Mouse (Mus musculus): ENCODE data around the gene Zfp275. TPM values are rescaled to one million over a fixed set of nuclear protein-coding genes. Genes with fewer than 3 reads are reported as not detected.
"Not testable (repeated sequence)": the region's sequence is repeated elsewhere in the genome, so short reads cannot be mapped to it uniquely, and the experiment has no call there.

Zfp275 gene
- 13.0 and 13.7 TPM in 2 replicates for polyA plus RNA-seq (2012; rRNA removed)

DNA sequence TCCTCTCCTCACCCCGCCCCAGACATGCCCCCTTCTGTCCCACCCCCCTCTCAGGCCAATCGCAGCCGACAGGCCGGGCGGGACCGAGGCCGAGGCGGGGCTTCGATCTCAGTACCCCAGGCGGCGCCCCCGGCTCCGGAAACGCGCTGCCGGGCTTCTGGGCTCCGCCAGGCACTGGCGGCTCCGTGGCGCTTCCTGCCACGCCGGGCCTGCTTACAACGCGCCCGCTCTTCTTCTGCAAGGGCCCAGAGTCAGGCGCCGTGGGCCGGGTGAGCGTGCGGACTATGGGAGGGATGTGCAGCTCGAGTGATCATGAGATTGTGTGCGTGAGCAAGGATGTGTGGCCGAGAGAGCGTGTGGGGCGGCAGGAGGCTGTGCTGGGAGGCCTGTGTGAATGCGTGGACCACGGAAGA, at the start of gene Zfp275:
Gene Zfp275 (plus strand): TSS at position 139 of the 413 bp plus-strand sequence.
- DNase-seq (ENCODE audit: low spot score) = peak; percentile 57

DNA sequence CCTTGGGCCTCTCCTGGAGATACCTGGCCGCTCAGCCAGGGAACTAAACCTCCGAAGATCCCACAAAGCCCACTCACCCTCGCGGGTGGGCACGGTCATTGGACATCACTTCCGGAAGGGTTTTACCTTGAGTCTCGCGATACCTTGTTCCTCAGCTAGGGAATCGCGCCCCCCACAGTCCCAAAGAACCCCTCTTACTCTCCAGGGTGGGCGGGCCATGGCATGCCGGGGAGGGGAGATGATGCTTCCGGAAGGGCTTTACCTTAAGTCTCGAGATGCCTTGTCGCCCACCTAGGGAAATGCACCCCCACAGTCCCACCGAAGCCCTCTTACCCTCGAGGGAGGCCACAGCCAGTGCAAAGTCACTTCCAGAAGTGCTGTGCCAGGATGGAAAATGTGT, 49.5 kb upstream of the Zfp275 start, which contains the start of the genes Xlr5a and Xlr5c:
Gene Xlr5a (minus strand): TSS at position 101 of the 400 bp plus-strand sequence.
Gene Xlr5c (minus strand): TSS at position 101 of the 400 bp plus-strand sequence.
- not testable (repeated sequence) for DNase-seq (ENCODE audit: low spot score)

GRCm38 (mm10) chrX:73295745-73296144, 46.7 kb upstream of the Zfp275 start:
- not testable (repeated sequence) for DNase-seq (ENCODE audit: low spot score)

- DNase-seq (ENCODE audit: low spot score) = no peak
Observed at GRCm38 (mm10) chrX:73312522-73312921, 29.9 kb upstream of the Zfp275 start.

GRCm38 (mm10) chrX:73321029-73321428, 21.4 kb upstream of the Zfp275 start:
- DNase-seq (ENCODE audit: low spot score) = no peak

- no peak for DNase-seq (ENCODE audit: low spot score)
Observed at GRCm38 (mm10) chrX:73327215-73327614, 15.2 kb upstream of the Zfp275 start.

DNA sequence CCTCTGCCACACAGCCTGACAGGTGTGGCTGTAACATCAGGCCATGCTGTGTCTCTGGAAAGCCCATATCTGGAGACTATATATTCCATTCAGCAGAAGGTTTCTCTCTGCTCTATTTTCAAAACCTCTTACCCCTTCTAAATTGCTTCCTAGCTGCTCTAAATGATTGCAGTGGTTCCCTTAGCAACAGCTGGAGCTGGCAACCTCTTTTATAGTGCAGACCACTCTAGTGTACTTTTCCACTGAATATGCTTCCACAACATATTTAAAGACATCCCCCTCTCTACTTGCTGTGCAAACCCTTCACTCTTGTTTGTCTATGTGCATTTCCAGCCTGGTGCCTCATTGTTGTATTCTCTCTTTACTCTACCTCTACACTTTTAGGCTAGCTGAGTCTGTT, 8.9 kb upstream of the Zfp275 start:
- DNase-seq (ENCODE audit: low spot score) = no peak

DNA sequence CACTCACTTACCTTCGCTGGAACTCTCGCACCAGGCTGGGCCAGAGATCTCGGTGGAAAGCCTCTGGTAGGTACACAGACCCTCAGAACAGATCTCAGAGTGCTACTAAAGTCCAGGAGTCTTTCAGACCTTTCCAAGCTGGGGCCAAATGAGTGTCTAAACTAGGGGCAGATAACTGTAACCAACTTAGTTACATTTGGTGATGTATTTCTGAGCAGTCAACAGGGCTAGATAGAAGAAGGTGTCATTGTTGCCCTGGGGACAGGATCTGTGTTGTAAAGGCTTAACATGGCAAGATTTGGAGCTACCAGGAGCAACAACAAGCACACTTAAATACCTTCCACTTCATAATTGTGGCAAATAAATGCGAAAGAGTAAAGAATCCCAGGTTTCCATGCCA, 5.7 kb upstream of the Zfp275 start, which contains the start of gene Gm45015:
Gene Gm45015 (minus strand): TSS at position 101 of the 400 bp plus-strand sequence.
- DNase-seq (ENCODE audit: low spot score) = no peak

DNA sequence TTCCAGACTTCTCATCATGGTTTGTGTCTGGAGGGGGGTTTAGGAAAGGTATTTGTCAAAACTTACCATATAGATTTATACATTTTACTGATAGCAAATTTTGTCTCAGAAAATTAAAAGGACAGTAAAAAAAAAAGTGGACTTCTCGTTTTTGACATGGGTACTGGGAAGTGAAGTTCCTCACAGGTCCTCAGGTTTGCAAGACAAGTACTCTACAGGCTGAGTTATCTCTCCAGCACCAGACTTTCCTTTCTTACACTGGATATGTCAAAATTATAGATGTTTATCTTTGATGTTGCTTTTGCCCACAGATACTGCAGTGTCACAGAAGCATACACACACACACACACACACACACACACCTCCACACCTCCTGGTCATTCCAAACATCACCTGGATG, 948 bp upstream of the Zfp275 start:
- DNase-seq (ENCODE audit: low spot score) = no peak

DNA sequence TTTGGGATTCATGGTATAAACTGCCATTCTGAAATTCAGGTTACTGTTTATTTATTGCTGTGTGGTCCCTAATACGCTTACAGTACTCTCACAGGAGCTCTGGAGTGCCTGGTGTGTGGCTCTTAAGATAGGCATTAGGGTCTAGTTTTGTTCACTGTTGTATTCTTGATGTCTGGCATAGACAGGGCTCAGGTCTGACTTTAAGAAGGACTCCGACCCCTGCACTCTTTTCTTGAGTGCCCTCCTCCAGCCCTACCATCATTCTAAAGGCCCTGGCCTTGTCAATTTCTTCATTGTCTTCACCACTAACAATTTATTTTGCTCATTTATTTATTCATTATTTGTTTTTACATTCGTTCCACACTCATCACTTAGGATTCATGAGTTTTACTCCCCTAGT, 353 bp upstream of the Zfp275 start:
- no peak for DNase-seq (ENCODE audit: low spot score)

- DNase-seq (ENCODE audit: low spot score) = no peak
Observed at GRCm38 (mm10) chrX:73342941-73343735, 717 bp downstream of the Zfp275 start.

- DNase-seq (ENCODE audit: low spot score) = no peak
Observed at GRCm38 (mm10) chrX:73343802-73344201, 1.4 kb downstream of the Zfp275 start.

GRCm38 (mm10) chrX:73344346-73344745, 1.9 kb downstream of the Zfp275 start:
- DNase-seq (ENCODE audit: low spot score) = no peak

DNA sequence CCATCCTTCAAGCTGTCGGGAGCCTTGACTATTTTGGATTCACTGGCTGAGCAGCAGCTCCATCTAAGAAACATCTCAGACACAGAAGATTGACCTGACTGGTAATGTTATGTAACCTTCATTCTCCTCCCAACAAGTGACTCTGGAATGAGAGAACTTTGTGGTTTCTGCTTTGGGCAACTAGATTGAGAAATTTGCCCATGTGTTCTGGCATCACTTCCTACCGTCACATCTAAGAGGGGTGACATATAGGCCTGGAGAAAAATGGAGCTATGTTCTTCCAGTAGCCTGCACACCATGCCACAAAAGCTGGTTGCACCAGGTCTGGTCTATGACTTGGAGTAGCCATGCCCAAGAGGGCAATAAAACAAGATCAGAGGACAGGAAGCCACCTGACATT, 13.7 kb downstream of the Zfp275 start:
- DNase-seq (ENCODE audit: low spot score) = no peak

DNA sequence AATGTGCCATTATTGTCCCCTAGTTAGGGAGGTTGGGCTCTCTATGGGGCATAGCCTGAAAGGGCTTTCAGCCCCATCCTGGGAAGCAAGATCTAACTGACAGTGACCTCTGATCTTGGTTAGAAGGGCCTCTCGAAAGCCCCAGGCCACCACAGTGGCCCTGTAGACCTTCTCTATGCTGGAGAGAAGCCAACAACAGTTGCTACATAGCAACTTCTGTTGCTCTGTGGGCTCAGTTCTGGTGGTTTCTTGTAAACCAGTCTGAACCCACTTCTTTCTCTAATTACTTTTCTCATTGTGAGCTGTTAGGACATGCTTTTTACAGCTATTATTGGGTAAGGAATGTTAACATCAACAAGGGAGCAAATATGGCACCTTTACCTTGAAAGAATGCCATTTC, 14.3 kb downstream of the Zfp275 start:
- DNase-seq (ENCODE audit: low spot score) = no peak

- DNase-seq (ENCODE audit: low spot score) = no peak
Observed at GRCm38 (mm10) chrX:73363291-73363690, 20.9 kb downstream of the Zfp275 start.

DNA sequence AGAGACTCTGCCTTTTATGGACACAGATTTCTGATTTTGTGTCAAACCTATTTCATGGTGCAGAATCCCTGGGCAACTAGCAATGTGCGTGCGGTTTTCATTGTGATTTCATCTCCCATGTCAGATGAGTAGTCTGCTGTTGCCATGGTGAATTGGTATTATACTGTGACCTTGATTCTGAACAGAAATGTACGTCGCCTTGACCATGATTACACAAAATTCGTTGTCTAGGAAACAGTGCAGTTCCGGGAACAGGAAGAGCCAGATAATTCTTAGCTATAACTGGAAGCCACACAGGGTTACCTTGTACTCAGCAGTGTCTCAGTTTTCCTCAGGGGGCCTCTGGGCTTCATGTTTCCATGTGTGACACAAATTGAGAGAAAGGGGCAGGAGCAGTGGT, 42.0 kb downstream of the Zfp275 start:
- DNase-seq (ENCODE audit: low spot score) = no peak

DNA sequence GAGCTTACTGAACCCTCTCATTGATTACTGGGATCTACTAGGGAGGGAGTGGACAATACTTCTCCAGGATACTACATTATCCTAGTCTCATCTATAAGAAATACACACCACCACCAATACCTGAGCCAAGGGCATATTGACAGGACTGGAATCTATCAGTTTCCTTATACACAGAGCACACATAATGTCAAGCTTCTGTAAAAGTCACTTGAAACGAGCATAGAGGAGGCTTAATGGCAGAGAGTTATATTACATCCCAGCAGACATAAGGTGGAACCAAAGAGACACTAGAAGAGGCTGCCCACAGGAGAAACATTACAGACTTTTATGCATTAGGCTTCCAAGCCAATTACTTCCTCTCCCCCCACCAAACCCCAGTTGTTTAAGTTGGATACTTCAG, 42.5 kb downstream of the Zfp275 start:
- DNase-seq (ENCODE audit: low spot score) = no peak

GRCm38 (mm10) chrX:73391481-73391880, 49.1 kb downstream of the Zfp275 start:
- no peak for DNase-seq (ENCODE audit: low spot score)

DNA sequence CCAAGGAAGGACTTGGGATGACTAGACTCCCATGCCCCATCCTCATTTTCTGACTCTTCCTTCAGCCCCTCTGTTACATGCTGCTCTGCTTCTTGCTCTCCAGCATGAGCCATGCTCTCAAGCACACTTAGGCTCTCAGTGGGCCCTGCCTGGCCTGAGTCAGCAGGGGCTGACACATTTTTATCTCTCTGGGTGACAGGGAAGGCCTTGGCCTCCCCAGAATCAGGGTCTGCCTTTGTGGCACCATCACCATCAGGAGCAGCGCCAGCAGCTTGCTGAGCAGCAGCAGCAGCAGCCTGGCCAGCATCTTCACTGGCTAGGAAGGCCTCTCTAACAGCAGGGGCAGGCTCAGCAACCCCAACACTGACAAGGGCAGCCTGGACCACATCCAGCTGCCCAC, 54.0 kb downstream of the Zfp275 start:
- DNase-seq (ENCODE audit: low spot score) = no peak

GRCm38 (mm10) chrX:73398636-73399035, 56.2 kb downstream of the Zfp275 start, which contains the start of gene Gm18336:
Gene Gm18336 (minus strand): TSS chrX:73398736.
- DNase-seq (ENCODE audit: low spot score) = not testable (repeated sequence)

DNA sequence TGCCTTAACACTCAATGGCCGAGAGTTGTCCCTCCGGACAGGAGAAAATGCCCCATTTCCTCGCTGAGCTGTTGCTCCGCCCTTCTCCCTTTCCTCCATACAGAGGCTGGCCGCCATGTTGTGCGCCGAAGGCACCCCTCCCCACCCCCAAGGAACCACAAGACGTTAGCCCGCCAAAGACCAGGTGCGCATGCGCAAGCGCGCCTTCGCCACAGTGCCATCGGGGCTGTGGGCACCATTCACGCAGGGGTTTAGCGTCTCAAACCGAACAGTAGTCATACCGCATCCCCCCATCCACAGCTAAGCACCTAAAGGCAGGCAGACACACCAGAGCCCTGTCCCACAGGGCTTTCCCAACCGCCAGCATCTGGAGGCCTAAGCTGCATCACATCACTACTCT, 58.5 kb downstream of the Zfp275 start:
- DNase-seq (ENCODE audit: low spot score) = no peak

GRCm38 (mm10) chrX:73401616-73402015, 59.2 kb downstream of the Zfp275 start:
- no peak for DNase-seq (ENCODE audit: low spot score)

Measured in urinary bladder, adult 2 months (tissue).